Mouse (Mus musculus) gastrocnemius, postnatal 10 days (tissue): ENCODE data around the gene Spa17. TPM values are rescaled to one million over a fixed set of nuclear protein-coding genes. Genes with fewer than 3 reads are reported as not detected.

ENCODE experiments used
- DNase-seq: peaks from one replicate; pipeline ENCODE4 v3.0.0; 2021; ENCODE audit warnings: mixed read lengths
- total RNA-seq, 2 experiments: library from RNA; stranded (reverse); gene quantifications; 2 replicates each; pipeline ENCODE4 v1.2.3; 2021

The Spa17 gene
- total RNA-seq, 2 experiments from 2014 or later: 2.1 to 3.0 TPM

GRCm38 (mm10) chr9:37563805-37564204 lies 49.7 kb downstream of the Spa17 start:
- no peak for DNase-seq

- no peak for DNase-seq
Measured at GRCm38 (mm10) chr9:37560617-37561016, 52.9 kb downstream of the Spa17 start.

GRCm38 (mm10) chr9:37556366-37556765 lies 57.2 kb downstream of the Spa17 start:
- no peak for DNase-seq

- DNase-seq: no peak
Measured at GRCm38 (mm10) chr9:37554838-37555748, 58.4 kb downstream of the Spa17 start, which contains the start of gene Siae. Gene Siae, plus strand, starts transcription at chr9:37555698.

- DNase-seq: no peak
Measured at GRCm38 (mm10) chr9:37554279-37554678, 59.2 kb downstream of the Spa17 start.

Other genes with a start within 250 kb of the Spa17 start
- 1 to 10 TPM in 1 of 2 experiments, under 1 TPM in 1; 0.84 to 1.6 TPM for gene Hepacam, start 246.4 kb downstream of the Spa17 start, total RNA-seq
- gene Robo4, start 211.8 kb downstream of the Spa17 start, total RNA-seq: 10 to 100 TPM; 21.1 to 25.4 TPM
- gene Robo3, start 180.5 kb downstream of the Spa17 start, total RNA-seq: under 1 TPM; 0.18 to 0.21 TPM
- gene Msantd2, start 124.4 kb downstream of the Spa17 start, total RNA-seq: 10 to 100 TPM in 1 of 2 experiments, 1 to 10 TPM in 1; 8.9 to 12.3 TPM
- 10 to 100 TPM; 50.9 to 53.8 TPM for gene Esam, start 85.6 kb downstream of the Spa17 start, total RNA-seq
- gene Vsig2, start 74.5 kb downstream of the Spa17 start, total RNA-seq: 1 to 10 TPM; 3.4 to 5.4 TPM
- 1 to 10 TPM; 2.8 to 5.1 TPM for gene Nrgn, start 60.8 kb downstream of the Spa17 start, total RNA-seq
- gene Siae, start 58.0 kb downstream of the Spa17 start, total RNA-seq: 1 to 10 TPM; 4.0 to 4.4 TPM
- 10 to 100 TPM; 46.1 to 54.6 TPM for gene Tbrg1, start 43.6 kb upstream of the Spa17 start, total RNA-seq
- 1 to 10 TPM in 1 of 2 experiments, not detected in 1; 3.3 TPM for gene Panx3, start 55.5 kb upstream of the Spa17 start, total RNA-seq
- gene Olfr160, start 102.5 kb upstream of the Spa17 start, total RNA-seq: not detected
- gene Olfr874, start 131.4 kb upstream of the Spa17 start, total RNA-seq: not detected
- not detected for gene Olfr875, start 158.1 kb upstream of the Spa17 start, total RNA-seq
- not detected for gene Olfr876, start 189.3 kb upstream of the Spa17 start, total RNA-seq
- not detected for gene Olfr877, start 240.5 kb upstream of the Spa17 start, total RNA-seq